Mouse (Mus musculus) lung, postnatal 25 days (tissue): ENCODE data around the gene Pde4c.

Source experiments
- DNase-seq: peaks from one replicate; pipeline ENCODE4 v3.0.0; 2022; ENCODE audit warnings: low spot score

Pde4c gene

GRCm38 (mm10) chr8:70721601-70722000 lies 1.9 kb upstream of the Pde4c start:
- DNase-seq = no peak

- DNase-seq = no peak
These were observed 696 bp downstream of the Pde4c start for GRCm38 (mm10) chr8:70724216-70724615.

GRCm38 (mm10) chr8:70725792-70726447 lies 2.4 kb downstream of the Pde4c start:
- no peak for DNase-seq

DNA sequence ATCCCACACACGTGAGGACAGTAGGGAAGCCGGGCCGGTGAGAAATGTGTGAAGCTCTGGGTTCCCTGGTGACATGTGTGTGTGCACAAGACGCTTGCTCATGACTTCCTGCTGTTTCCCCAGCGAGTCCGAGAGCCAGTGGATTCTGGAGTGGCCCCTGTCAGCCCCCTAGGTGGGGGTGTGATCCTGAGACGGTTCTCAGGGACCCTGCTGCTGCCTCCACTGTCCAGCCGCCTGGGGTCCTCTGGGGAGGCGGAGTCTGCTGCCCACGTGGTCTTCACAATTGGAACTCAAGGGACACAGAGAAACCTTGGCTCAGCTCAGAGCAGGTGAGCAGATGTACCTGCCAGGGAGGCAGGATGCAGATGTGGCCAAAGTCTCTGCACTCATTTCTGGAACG lies 3.2 kb downstream of the Pde4c start:
- DNase-seq = no peak

GRCm38 (mm10) chr8:70729808-70730475 lies 6.4 kb downstream of the Pde4c start:
- no peak for DNase-seq

DNA sequence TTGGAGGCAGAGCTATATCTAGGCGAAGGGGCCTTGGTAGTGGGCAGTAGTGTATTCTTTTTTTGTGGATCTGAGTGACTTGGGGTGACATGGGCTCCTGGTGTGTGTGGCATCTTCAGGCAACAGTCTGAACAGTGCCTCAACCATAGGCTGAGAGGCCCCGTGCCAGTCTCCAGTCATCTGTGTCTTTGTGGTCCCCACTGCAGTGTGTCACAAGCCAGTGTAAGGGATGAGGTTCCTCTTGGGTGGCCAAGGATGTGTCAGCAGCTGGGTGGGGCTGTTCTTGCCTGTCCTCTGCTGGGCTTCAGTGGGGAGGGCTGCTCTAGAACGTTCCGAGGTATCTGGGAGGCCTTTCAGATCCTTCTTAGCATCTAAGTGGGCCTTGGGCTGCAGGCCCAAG lies 7.4 kb downstream of the Pde4c start:
- DNase-seq = no peak

GRCm38 (mm10) chr8:70737705-70738104 lies 14.2 kb downstream of the Pde4c start:
- no peak for DNase-seq

DNA sequence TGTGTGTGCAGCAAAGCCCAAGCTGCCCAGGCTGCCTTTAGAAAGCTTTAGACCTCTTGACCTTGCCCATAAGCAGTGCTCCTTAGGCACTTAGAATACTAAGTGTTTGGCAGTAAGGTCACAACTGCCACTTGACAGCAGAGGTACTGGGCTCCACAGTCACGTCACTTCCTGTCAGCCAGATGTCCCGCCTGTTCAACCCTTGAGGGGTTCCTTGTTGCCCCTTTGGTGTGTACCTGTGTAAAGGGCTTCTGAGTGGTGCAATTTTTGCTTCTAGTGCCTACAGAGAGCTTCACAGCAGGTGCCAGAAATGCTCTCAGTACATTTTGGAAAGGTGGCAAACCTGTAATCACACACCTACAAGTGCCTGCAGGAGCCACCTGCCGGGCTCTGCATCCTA lies 14.7 kb downstream of the Pde4c start:
- DNase-seq = peak; percentile 91

GRCm38 (mm10) chr8:70741661-70742060 lies 18.1 kb downstream of the Pde4c start:
- DNase-seq = no peak

- DNase-seq = no peak
These were observed 18.7 kb downstream of the Pde4c start for GRCm38 (mm10) chr8:70742176-70742575.

- no peak for DNase-seq
These were observed 19.6 kb downstream of the Pde4c start for GRCm38 (mm10) chr8:70742981-70743655.

DNA sequence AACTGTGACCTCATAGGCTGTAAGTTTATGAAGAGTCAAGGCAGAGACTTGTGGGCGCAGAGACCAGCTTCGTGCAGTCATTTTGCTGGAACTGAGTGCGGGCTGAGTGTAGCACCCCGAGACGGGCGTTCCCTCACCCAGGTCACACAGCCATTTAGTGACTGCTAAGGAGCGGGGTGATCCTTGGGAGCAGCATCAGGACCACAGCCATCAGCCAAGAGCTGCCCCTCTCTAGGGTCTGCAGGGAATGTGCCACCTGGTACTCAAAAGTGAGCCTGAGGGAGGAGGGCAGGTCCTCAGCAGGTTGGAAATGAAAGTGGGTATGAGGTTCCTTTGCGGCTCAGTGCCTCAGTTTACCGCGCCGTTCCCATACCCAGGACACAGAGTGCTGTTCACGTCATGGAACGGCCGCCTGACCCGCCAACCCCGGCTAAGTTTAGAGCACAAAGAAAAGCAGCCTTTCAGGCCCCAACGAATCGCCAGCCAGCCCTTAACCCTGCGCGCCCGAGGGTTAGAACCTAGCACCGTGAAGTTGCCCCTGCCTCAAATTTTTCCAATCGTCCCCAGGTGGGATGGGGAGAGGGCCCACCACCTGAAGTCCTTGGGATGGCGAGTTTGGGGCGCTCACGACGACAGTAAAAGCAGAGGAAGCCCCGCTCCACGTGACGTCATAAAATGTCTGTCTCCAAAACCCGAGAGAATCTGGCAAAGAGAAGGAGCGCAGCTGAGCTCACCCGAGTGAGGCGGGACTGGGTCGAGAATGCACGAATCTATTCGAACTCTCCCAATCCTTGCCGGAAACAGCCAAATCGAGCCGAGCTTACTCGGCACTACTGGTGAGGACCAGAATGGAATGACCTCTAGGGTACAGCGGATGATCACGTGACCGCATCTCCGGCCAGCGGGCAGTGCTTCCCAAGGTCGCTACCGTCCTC lies 20.4 kb downstream of the Pde4c start:
- peak; percentile 68 for DNase-seq

DNA sequence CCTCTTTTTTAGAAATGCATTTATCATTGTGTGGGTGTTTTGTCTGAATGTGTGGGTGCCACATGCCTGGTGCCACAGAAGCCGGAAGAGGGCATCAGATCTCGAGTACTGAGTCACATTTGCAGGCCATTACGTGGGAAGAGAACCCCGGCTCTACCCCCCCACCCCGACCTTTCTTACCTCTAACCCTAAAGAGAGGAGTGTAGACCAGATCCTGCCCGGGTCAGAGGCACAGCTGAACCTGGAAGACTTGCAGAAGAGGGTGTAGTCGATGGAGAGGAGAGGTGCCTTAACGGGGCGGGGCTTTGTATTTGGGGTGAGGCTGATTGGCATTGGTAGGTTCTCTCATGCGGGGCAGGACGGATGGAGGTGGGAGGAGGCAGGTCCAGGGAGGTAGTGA lies 21.3 kb downstream of the Pde4c start:
- DNase-seq = no peak

- no peak for DNase-seq
These were observed 22.2 kb downstream of the Pde4c start for GRCm38 (mm10) chr8:70745691-70746220.

- no peak for DNase-seq
These were observed 23.2 kb downstream of the Pde4c start for GRCm38 (mm10) chr8:70746676-70747075.

DNA sequence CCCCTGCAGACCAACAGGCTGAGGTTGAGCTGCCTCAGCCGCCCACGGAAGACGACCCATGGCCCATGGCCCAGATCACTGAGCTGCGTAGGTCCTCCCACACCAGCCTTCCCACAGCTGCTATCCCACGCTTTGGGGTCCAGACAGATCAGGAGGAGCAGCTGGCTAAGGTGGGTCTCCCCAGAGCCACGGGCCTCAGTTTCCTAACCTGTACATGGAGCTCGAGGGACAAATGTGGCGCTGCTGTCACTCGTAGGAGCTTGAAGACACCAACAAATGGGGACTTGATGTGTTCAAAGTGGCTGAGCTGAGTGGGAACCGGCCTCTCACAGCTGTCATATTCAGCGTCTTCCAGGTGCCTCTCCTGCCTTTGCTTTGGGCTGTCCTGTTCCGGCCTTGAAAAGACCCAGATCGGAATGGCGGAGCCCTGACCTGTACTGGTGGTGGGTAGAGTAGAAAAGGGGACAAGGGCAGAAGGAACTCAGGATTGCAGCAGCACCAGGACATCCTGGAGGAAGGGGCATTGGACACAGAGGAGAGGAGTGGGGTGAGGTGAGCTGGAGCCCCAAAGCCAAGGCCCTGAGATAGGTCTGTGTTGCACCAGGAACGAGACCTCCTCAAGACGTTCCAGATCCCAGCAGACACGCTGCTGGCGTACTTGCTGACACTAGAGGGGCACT lies 23.8 kb downstream of the Pde4c start:
- DNase-seq = no peak

GRCm38 (mm10) chr8:70748246-70749096 lies 25.0 kb downstream of the Pde4c start:
- no peak for DNase-seq

GRCm38 (mm10) chr8:70749097-70749674 lies 25.7 kb downstream of the Pde4c start:
- DNase-seq = no peak

DNA sequence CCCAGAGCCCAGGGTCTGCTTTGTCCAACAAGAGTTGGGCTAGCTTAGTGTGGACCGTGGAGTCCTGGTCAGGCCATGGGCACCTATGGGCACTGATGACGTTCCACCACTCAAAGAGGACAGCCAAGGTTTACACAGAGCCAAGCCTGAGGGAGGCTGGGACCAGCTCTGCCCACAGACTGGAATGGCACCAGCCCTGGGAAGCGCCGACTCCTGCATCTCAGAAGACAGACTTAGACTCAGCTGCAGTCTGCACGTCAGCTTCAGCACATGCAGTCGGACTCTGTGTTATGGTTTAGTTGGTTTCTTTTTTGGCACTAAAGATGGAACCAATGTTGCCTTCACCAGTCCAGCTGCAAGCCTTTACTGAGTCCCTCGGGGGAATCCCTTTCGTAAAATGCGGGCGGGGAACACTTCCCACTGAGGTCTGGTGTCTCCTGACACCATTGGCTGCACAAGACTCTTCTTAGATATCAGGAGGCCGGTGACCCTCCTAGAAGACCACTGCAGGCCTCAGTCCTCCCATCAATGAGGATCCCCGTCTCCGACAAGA lies 26.7 kb downstream of the Pde4c start:
- DNase-seq = no peak
